Mouse (Mus musculus) myocyte (in vitro differentiated cells): ENCODE measurements at regions not wholly inside any gene's neighbourhood (a gene's known extent, or its start where the extent isn't known, plus 50 kb on each side); places are given as distances from the start of the nearest gene placed in this dataset.

Experiments used
- E2F4 ChIP-seq: IDR thresholded peaks from one replicate; pipeline ENCODE4 v1.6.1; 2011; ENCODE audit warnings: mild to moderate bottlenecking, control low read depth, moderate library complexity; ENCODE audit not compliant: insufficient read depth
- MAX ChIP-seq: IDR thresholded peaks from one replicate; pipeline ENCODE4 v1.6.1; 2011; ENCODE audit warnings: low read depth, mild to moderate bottlenecking, control low read depth
- MYOG ChIP-seq, 3 experiments: IDR thresholded peaks; one replicate each; pipeline ENCODE4 v1.6.1; 2011; ENCODE audit warnings: control low read depth in 2 of 3, low read depth in 2 of 3, mild to moderate bottlenecking in 2 of 3; ENCODE audit not compliant: insufficient read length in 2 of 3, control insufficient read depth in 1 of 3, insufficient read depth in 1 of 3
- POLR2A ChIP-seq: IDR thresholded peaks from one replicate; pipeline ENCODE4 v1.6.1; 2011; ENCODE audit warnings: low read depth, mild to moderate bottlenecking, control low read depth, moderate library complexity; ENCODE audit not compliant: insufficient read length
- REST ChIP-seq: IDR thresholded peaks from one replicate; pipeline ENCODE4 v1.6.1; 2011; ENCODE audit warnings: mild to moderate bottlenecking, control low read depth, moderate library complexity; ENCODE audit not compliant: insufficient read depth, insufficient read length
- SRF ChIP-seq: IDR thresholded peaks from one replicate; pipeline ENCODE4 v1.6.1; 2011; ENCODE audit warnings: low read depth; ENCODE audit not compliant: control insufficient read depth, insufficient read length
- TCF12 ChIP-seq: IDR thresholded peaks from one replicate; pipeline ENCODE4 v1.6.1; 2011; ENCODE audit warnings: mild to moderate bottlenecking, control low read depth; ENCODE audit not compliant: poor library complexity, insufficient read depth, severe bottlenecking

DNA sequence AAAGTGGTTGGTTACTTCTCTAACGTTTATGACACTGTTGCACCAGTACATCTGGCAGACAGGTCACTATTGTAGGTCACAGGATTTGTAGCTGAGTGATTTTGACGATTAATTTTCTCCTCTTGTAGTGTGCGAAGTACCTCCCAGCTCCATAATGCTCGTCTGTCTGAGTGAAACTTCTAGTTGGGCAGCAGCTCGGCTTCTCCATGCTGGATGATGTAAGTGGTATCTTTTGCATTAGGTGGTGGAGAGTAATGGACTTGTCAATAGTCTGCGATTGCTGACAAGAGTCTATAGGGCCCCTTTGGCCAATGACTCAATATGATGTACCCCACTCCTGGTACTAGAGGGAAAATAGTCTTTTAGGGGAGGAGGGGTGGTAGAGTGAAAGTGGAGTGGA, 267.5 kb downstream of the Rngtt start:
- TF ChIP-seq MYOG (IDR thresholded peaks at IDR 0.05; ENCODE audit: control insufficient read depth in 1 of 3, insufficient read depth in 1 of 3, insufficient read length in 2 of 3, low read depth in 2 of 3), result no peak
- TF ChIP-seq POLR2A, result no peak
- no peak for TF ChIP-seq SRF
- TF ChIP-seq E2F4, result no peak
- no peak for TF ChIP-seq MAX
- no peak for TF ChIP-seq TCF12
- no peak for TF ChIP-seq REST
